Mouse (Mus musculus): Measurements from ENCODE around the gene Baiap2l2.
A peak's percentile ranks its signal among the peaks of the same experiment; 100 is the strongest.

GRCm38 (mm10) chr15:79243234-79244042 is 41.9 kb downstream of the Baiap2l2 start:
- TF ChIP-seq CTCF (IDR thresholded peaks at IDR 0.05; ENCODE audit: borderline replicate concordance, insufficient read depth, low read length) (peak; percentile 100), POLR2A (IDR thresholded peaks at IDR 0.05; ENCODE audit: low read depth, low read length) (no peak)

All from embryonic fibroblast, embryonic 13.5 days (primary cell).